Mouse (Mus musculus) liver, postnatal 0 days (tissue): ENCODE measurements around the gene Shroom3. TPM values are rescaled to one million over a fixed set of nuclear protein-coding genes. Genes with fewer than 3 reads are reported as not detected.

Source experiments
- ATAC-seq: fragments of 200-750 bp; cut with Nextera tagmentation; 2 replicates; pipeline ENCODE4 v1.8.0; 2017; ENCODE audit warnings: mild to moderate bottlenecking, moderate library complexity
- DNase-seq: peaks from one replicate; pipeline ENCODE4 v3.0.0-alpha.2; 2016
- H3K27ac ChIP-seq: fragments of 300-500 bp; sonication (generic); 2 replicates; pipeline ENCODE4 v1.5.1; 2014; ENCODE audit warnings: antibody characterized with exemption, moderate library complexity, mild to moderate bottlenecking, low read depth
- H3K27me3 ChIP-seq: fragments of 300-500 bp; sonication (generic); 2 replicates; pipeline ENCODE4 v1.6.1; 2014; ENCODE audit warnings: low read length, control low read depth, mixed read lengths; ENCODE audit not compliant: insufficient read depth
- H3K36me3 ChIP-seq: fragments of 300-500 bp; sonication (generic); replicated peaks from 2 replicates; pipeline ENCODE4 v1.6.1; 2014; ENCODE audit warnings: mild to moderate bottlenecking, control low read depth, low read length, moderate library complexity, mixed read lengths; ENCODE audit not compliant: insufficient read depth
- H3K4me1 ChIP-seq: fragments of 300-500 bp; sonication (generic); 2 replicates; pipeline ENCODE4 v1.6.1; 2014; ENCODE audit warnings: antibody characterized with exemption, mild to moderate bottlenecking, control low read depth; ENCODE audit not compliant: insufficient read depth
- H3K4me2 ChIP-seq: fragments of 300-500 bp; sonication (generic); 2 replicates; pipeline ENCODE4 v1.6.1; 2014; ENCODE audit warnings: low read depth, mild to moderate bottlenecking, low read length, moderate library complexity, mixed read lengths
- H3K4me3 ChIP-seq: fragments of 300-500 bp; sonication (generic); 2 replicates; pipeline ENCODE4 v1.5.1; 2014; ENCODE audit warnings: low read depth, low read length
- H3K9ac ChIP-seq: fragments of 300-500 bp; sonication (generic); replicated peaks from 2 replicates; pipeline ENCODE4 v1.6.1; 2014; ENCODE audit warnings: mild to moderate bottlenecking, moderate library complexity
- H3K9me3 ChIP-seq: fragments of 300-500 bp; sonication (generic); 2 replicates; pipeline ENCODE4 v1.6.1; 2016; ENCODE audit warnings: mild to moderate bottlenecking, control low read depth, low read length, mixed read lengths
- CTCF ChIP-seq: sonication (generic); IDR thresholded peaks from 2 replicates; pipeline ENCODE4 v1.5.1; 2016; ENCODE audit warnings: antibody characterized with exemption, low read depth
- EP300 ChIP-seq: IDR thresholded peaks from 2 replicates; pipeline ENCODE4 v1.6.1; 2016; ENCODE audit warnings: antibody characterized with exemption, low read depth, mild to moderate bottlenecking
- WGBS: fragments of 180-500 bp; shearing (Covaris S2); extraction: QIAGEN DNeasy Blood & Tissue Kit; methylation state at CpG from one replicate; pipeline ENCODE4 v1.1.7; 2014; ENCODE audit not compliant: insufficient replicate concordance; 5-methylcytosine and 5-hydroxymethylcytosine counted together
- polyA plus RNA-seq: library from polyadenylated mRNA; unstranded; fragments of >200 nt; fragmentation: Nextera tagmentation; extraction: Ambion mirVana; gene quantifications from 2 replicates; pipeline ENCODE4 v1.2.1, GENCODE M21; 2015

Gene Shroom3
- polyA plus RNA-seq, 1 experiment from 2014 or later: 0.96 TPM

DNA sequence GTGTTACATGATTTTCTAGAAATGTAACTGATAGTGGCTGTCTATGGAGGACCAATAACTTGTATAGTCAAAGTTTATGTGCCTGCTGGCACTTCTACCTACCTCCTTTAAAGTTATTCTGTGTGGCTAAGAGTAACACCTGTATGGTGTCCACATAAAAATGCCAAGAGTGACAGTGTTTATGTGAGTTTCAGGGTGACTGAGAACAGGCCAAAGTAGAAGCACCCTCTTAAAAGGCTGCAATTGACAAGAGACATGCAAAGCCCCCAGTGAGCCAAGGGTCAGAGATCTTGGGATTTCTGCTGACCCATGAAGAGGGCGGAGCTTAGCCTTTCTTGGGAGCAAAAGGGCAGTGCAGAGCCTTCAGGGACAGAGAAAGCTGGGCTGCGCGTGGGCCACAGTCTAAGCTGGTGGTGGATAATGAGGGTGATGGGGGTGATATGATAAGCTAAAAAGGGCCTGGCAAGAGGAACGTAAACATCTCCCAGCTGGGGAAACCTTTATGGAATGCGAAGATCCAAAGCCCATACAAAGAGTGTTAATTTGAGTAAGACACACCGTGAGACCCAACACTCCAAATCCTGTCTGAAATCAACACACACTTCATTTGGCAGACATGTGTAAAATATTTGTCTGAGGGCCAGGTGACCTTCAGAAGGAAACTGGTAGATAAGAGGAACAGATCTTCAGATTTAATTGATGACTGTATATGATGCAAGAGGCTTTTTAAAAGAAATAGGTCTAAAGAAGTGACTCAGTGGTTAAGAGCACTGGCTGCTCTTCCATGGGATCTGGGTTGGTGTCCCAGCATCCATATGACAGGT lies 101.0 kb downstream of the Shroom3 start:
- no peaks in the 10 kb centered on the region for H3K36me3 ChIP-seq
- H3K27ac ChIP-seq: no peak overlapping the region
- TF ChIP-seq EP300 (no peak), CTCF (no peak)
- DNase-seq (no peak), ATAC-seq (no peak)
- no peak overlapping the region for H3K4me2 ChIP-seq
- no peaks in the 10 kb centered on the region for H3K4me1 ChIP-seq
- H3K9me3 ChIP-seq: no peaks in the 10 kb centered on the region
- no peak overlapping the region for H3K4me3 ChIP-seq
- 70% methylated on average over 6 of the region's 6 CpGs for WGBS
- no peak overlapping the region for H3K9ac ChIP-seq
- H3K27me3 ChIP-seq: no peaks in the 10 kb centered on the region

DNA sequence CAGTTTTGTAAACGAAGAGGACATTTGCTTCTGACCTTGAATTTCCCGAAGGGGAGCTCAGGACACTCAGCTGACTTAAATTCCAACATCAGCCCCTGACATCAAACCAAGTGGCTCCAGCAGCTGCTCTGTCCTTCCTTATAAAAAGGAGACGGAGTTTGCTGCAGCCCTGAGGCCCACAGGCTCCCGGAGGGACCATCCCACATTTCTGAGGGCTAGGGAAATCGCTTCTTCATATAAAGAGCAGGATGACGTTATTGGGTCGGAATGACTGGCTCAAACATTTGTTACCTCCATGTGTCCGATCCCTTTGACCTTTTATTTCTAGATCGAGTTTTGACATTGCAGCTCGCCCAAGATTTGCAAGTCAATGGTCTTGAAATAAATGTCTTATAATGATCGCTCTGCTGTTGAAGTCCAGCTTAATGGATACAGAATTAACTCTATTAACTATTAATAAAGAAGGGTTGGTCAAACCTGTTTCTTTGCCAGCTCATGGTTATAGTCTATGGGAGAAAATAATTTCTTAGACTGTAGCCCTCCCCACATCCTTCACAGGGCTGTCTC lies 102.7 kb downstream of the Shroom3 start:
- H3K9me3 ChIP-seq: no peaks in the 10 kb centered on the region
- no peak overlapping the region for H3K27ac ChIP-seq
- ATAC-seq: no peak
- no peak overlapping the region for H3K4me3 ChIP-seq
- H3K36me3 ChIP-seq: no peaks in the 10 kb centered on the region
- no peaks in the 10 kb centered on the region for H3K27me3 ChIP-seq
- no peak for DNase-seq
- no peak for TF ChIP-seq CTCF
- no peak overlapping the region for H3K4me2 ChIP-seq
- WGBS: 79% methylated on average over 11 of the region's 11 CpGs
- no peak overlapping the region for H3K9ac ChIP-seq
- H3K4me1 ChIP-seq: no peaks in the 10 kb centered on the region

DNA sequence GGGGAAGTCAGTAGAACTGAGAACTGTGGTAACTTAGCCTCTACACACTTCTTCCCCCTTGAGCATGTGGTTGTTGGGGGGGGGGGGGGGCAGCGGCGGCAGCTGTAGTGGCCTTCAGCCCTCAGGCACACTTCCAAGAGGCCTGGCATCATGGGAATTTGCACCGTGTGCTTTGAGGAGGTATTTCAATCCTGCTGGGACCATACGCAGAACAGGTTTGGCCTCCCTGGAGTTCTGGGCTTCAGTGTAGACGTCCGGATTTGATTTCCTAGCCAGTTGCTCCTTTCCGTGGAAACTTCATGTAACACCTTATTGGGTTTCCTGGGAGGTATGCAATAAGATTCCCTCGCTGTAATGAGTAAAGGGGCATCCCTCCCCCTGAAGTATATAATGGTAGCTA lies 105.8 kb downstream of the Shroom3 start:
- no peak for ATAC-seq

DNA sequence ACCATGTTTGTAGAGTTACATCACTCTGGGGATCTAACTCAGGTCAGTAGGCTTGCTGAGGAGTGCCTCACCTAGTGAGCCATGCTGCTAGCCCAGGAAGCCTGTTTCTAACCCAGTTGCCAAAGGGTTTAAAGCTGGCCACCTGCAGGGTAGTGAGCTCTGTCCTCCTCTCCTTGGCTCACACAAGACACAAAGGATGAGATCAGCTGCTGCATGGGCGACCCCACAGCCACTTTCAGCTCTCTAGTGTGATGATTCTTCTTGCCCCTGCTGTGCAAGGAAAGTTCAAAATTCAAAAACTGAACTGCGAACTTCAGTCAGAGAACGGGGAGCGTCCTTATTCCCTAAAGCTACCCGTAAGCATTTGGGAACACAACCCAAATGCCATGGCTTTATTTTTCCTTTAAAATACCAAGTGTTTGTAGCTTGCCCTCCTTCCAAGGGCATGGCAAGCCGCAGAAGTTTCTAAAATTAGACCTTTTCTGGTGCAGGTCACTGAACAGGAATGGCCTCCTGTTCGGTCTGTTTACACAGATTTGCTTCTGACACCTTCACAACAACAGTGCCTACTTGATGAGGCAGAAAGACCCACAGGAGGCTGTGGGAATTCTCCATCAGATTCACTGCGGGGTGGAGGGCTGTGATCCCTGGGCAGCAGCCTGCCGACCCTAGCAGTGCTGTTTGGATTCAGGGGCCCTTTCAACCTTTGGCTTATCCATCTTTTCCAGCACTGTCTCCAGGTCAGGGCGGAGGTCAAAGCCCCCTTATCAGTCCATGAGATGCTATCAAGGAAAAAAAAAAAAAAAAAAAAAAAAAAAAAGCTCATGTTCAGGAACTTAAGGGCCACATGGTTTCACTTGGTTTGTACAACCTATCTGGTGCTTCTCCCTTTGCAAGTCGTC lies 113.1 kb downstream of the Shroom3 start:
- Histone ChIP-seq H3K4me1 (no peaks in the 10 kb centered on the region; the same call in 1 of the 2 replicates), H3K9me3 (no peaks in the 10 kb centered on the region), H3K27me3 (no peaks in the 10 kb centered on the region), H3K4me3 (no peak overlapping the region), H3K27ac (no peak overlapping the region), H3K36me3 (no peaks in the 10 kb centered on the region), H3K9ac (no peak overlapping the region), H3K4me2 (no peak overlapping the region)
- TF ChIP-seq EP300: no peak
- TF ChIP-seq CTCF: no peak
- no peak for ATAC-seq
- 50% methylated on average over 11 of the region's 11 CpGs for WGBS
- DNase-seq: no peak

More for the DNA sequence above, 105.8 kb downstream of the Shroom3 start:
- Histone ChIP-seq H3K4me1 (no peaks in the 10 kb centered on the region; the same call in 1 of the 2 replicates), H3K4me3 (no peak overlapping the region), H3K27ac (no peak overlapping the region), H3K27me3 (no peaks in the 10 kb centered on the region), H3K9ac (no peak overlapping the region), H3K4me2 (no peak overlapping the region), H3K36me3 (no peaks in the 10 kb centered on the region), H3K9me3 (no peaks in the 10 kb centered on the region)
- TF ChIP-seq EP300 (no peak), CTCF (no peak)
- WGBS: 67% methylated on average over 8 of the region's 8 CpGs
- no peak for DNase-seq

DNA sequence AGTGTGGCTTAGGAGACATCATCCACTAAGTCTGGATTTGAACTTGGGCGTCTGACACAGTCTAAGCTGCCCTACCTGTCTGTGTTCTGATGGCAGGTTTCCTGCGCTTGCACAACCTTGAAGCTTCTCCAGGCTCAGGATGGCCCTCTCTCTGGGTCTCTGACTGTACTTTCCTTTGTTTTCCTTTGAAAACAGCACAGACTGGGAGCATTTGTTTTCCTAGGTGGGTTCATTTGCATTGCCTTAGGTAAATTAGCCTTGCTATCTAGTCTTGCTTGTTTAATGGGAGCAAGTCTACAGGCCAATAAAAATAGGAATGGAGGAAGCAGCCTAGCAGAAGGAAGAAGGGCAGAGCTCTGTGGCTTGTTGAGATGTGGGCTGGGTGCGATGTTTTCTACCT lies 114.7 kb downstream of the Shroom3 start:
- Histone ChIP-seq H3K4me1 (no peaks in the 10 kb centered on the region), H3K36me3 (no peaks in the 10 kb centered on the region), H3K9me3 (no peaks in the 10 kb centered on the region), H3K27me3 (no peaks in the 10 kb centered on the region), H3K4me2 (no peak overlapping the region), H3K27ac (no peak overlapping the region), H3K4me3 (no peak overlapping the region), H3K9ac (no peak overlapping the region)
- TF ChIP-seq CTCF (no peak), EP300 (no peak)
- WGBS: 44% methylated on average over 3 of the region's 3 CpGs
- ATAC-seq (no peak), DNase-seq (no peak)

DNA sequence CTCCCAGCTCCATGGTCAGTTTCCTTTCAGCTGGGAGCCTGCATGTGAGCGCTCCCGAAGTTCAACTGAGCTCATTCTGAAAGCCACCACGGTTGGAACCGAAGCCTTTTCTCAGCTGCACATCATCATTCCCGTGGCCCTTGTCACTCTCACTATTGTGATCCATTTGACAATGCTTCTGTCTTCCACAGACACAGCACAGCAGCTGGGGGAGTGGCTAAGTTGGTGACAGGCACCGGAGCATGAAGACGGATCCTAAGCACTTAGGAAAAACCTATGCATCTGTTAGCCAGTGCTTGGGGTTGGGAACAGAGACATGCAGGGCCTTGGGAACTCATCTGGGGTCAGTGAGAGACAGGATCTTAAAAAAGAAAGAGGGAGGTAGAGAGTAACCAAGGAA lies 121.1 kb downstream of the Shroom3 start:
- Histone ChIP-seq H3K27me3 (no peaks in the 10 kb centered on the region), H3K4me1 (no peaks in the 10 kb centered on the region), H3K9ac (no peak overlapping the region), H3K27ac (no peak overlapping the region), H3K9me3 (no peaks in the 10 kb centered on the region), H3K36me3 (no peaks in the 10 kb centered on the region), H3K4me3 (no peak overlapping the region), H3K4me2 (no peak overlapping the region)
- DNase-seq (no peak), ATAC-seq (no peak)
- TF ChIP-seq EP300 (no peak), CTCF (no peak)
- 61% methylated on average over 7 of the region's 7 CpGs for WGBS
